Mouse (Mus musculus) hematopoietic stem cell, adult 5-6 weeks (primary cell): Measurements from ENCODE around the gene Gpatch4. TPM values are rescaled to one million over a fixed set of nuclear protein-coding genes. Genes with fewer than 3 reads are reported as not detected.

Experiments used
- ATAC-seq, 2 experiments: fragments of 125-278 bp in 1 of 2; replicated peaks in 1 of 2; 2 replicates each; pipeline ENCODE4 v1.8.0; 2016 to 2017; ENCODE audit warnings: inconsistent platforms in 2 of 2, mild to moderate bottlenecking in 2 of 2, moderate number of reproducible peaks in 2 of 2, low read depth in 1 of 2, moderate TSS enrichment in 1 of 2; ENCODE audit not compliant: low FRiP score in 2 of 2, poor library complexity in 2 of 2, severe bottlenecking in 2 of 2, insufficient read depth in 1 of 2, low TSS enrichment in 1 of 2
- total RNA-seq: library from RNA; stranded (forward); fragments of 172-1452, 232-1000 nt; gene quantifications from 2 replicates; pipeline ENCODE4 v1.2.3, GENCODE M21; 2017

The Gpatch4 gene
- total RNA-seq, 1 experiment from 2014 or later: 45.3 TPM

DNA sequence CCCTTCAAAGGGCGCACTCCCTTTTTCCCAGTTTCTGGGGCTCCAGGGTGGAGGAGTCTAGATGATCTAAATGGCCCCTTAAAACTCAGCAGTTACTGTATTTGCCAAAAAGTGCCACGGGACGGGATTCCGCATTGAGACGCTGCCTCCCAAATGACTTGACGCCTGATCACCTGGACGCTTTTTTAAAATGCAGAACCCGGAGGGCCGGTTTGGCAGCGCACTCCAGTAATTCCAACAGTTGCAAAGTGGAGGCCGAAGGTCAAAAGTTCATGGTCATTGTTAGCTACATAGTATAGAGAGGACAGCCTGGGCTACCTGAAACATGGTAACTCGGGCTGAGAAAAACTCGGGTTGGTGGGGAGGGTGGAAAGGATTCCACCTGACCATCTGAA lies 39.3 kb downstream of the Gpatch4 start:
- ATAC-seq: no peak

DNA sequence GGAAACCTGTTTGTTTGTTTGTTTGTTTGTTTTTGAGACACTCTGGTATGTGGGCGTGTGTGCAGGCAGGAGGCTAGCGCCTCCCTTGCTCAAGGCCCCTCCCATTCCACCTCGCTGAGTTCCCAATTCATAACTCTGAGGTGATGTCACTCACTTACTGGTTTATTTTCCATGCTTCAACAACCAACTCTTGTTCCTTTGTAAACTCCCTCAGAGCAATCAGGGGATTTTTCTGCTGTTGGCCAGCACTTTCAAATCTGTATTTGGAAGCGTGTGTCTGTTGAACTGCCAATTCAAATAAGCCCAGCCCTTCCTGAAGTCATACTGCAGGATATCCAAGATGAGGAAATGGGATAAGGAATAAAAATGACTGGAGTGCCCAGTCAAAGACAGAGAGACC lies 39.8 kb downstream of the Gpatch4 start:
- ATAC-seq: peak; percentile 24 to 34; a peak in 1 of 4 replicates

DNA sequence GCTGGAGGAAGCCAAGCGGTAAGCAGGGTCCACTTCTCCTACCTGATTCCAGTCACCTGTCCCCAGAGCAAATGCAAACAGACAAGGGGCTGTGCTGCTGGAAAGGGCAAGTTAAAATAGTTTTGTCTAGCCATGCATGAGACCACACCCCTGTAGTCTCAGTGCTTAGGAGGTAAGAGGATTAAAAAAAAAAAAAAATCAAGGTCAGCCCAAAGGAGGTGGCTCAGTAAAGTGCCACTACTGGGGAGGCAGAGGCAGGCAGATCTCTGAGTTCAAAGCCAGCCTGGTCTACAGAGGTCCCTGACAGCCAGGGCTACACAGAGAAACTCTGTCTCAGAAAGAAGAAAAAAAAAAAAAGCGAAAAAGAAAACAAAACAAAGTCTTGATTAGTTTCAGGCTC lies 41.1 kb downstream of the Gpatch4 start:
- no peak for ATAC-seq

DNA sequence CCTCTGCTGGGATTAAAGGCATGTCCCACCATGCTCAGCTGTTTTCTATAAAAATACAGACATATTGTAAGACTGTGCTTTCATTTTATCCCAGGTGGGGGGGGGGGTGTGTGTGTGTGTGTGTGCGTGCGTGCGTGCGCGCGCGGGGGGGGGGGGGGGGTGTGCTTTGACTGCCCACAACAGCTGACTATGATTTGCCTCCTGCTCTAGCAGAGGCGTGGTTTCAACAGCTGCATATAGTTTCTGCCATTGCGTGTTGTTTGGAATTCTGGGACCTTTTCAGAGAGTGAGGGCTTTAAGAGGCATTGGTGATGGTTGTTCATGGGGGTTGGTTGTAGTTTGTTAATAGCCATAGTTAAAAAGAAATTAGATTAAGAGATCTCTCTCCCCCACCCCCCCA lies 42.6 kb downstream of the Gpatch4 start:
- no peak for ATAC-seq

DNA sequence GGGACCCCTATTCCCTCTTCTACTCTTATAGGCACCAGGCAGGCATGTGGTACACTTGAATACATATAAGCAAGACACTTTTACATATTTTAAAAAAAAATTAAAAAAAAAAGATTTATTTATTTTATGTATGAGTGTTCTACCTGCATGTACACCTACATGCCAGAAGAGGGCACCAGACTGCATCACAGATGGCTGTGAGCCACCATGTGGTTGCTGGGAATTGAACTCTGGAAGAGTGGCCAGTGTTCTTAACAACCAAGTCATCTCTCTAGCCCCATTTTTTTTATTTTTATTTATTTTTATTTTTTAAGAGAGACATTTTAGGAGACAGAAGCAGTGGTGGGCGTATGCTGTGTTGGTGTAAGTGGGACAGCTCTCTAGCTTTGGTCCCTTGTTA lies 44.8 kb downstream of the Gpatch4 start:
- ATAC-seq: no peak

DNA sequence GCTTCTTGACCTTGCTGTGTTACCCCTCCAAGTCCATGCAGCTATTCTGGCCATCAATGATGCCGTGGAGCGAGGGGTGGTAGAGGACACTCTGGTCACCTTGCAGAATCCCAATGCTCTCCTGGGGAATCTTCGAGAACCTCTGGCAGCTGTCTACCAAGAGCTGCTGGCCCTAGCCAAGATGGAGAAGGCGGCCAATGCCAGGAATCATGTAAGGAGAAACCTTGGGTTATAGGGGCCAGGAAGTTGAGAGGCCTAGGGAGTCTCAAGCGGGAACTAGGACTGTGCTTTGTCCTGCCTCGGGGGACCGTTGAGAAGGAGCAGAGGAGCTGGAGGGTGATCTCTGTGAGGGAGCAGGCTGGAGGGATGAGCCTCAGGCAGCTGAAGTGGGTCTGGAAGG lies 47.2 kb downstream of the Gpatch4 start:
- ATAC-seq: no peak

DNA sequence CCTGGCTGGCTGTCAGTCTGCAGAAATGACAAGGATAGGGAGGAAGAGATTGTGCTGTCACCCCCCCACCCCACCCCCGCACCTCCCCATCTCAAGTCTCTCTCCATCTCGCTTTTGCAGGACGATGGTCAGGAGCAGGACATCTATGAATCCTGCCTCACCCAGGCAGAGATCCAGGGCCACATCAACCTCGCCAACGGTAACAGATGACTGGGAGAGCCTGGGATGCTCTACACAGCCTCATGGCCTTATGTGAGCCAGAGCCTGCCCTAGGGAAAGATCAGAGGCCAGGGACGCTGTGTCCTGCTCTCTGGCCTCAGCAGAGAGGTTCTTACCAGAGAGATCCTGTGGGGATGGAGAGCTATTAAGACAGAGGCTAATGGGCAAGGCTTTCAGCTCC lies 47.7 kb downstream of the Gpatch4 start:
- ATAC-seq: no peak

DNA sequence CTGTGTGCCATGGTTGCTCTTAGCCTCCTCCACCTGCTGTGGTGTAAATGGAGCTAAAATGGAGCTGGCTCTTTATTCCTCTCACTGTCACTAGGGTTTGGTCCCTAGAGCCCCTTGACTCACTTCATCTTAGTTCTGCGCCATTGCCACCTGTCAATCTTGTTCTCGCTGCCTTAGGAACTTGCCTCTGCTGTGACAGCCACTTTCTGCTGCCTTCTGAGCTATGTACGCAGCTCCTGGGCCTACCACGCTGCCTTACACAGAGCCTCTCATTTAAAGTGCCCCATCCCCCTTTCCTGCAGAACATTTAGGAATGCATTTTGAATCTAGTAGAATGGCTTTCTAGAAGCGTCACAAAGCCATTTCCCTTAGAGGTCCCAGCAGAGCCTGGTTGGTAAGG lies 51.2 kb downstream of the Gpatch4 start:
- no peak for ATAC-seq

DNA sequence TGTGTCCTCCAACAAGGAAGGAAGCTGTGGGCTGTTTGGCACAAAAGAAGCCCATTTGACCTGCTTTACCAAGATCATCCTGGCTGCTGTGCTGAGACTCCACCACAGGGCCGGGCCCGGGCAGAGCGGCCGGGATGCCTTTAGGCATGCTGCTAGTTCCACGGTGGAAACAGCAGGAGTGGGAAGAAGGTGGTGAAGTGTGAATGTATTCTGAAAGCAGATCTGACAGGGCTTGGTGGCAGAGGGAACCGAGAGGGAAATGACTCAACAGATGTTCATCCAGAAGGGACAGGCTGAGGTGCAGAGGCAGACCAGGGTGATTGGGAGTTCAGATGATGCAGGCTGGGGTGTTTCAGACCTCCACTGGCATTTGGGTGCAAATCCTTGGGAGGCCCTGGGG lies 54.8 kb downstream of the Gpatch4 start:
- ATAC-seq: peak; percentile 29 to 54

DNA sequence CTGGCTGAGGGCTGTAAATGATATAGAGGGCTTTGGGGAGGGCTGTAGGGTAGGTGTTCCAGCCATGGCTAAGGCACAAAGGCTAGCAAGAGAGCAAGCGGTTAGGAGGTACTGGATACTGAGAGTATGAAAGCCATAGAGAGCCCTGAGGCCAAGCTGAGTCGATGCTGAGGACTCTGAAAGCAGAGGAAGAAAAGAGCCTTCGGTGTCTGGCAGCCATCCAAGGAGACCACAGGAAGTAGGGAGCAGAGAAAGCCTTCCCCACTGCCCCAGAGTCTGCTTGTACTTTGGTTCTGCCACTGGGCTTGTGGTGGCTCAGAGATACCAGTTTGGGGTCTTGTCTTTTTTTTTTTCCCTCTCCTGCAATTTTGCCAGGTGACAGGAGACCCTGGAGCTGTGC lies 57.3 kb downstream of the Gpatch4 start:
- ATAC-seq: peak in 1 of 2 experiments; percentile 52; a peak in 2 of 4 replicates

DNA sequence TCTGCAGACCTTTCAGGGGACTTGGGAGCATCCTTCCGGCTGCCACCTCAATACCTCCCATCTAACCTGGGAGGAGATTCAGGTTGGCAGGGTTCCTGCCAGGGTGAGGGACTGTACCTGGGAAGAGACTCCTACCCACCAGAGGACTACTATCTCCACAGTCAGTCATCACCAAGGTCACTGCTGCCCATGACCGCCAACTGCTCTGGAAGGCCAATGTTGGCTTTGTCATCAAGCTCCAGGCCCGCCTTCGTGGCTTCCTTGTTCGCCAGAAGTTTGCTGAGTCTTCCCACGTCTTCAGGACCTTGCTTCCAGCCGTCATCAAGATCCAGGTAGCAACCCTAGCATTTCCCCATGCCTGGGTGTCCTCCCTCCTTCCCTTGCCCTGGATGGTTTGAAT lies 58.8 kb downstream of the Gpatch4 start:
- no peak for ATAC-seq

DNA sequence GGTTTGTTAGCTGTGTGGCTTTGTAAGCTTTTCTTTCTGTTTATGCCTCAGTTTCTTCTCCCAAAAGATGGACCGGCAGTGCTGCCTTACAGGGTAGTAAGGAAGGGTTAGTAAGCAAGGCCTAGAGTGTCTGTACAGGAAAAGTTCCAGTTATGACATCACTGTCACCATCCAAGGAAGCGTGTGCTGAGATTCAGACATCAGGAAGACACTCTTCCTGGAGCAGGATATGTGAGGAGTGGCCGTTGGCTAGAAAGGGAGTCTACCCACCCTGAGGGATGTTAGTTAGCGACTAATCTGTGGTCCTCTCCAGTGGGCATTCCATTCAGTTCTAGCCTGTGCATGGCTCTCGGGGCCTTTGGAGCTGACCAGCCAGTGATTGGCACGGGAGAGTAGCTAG lies 59.3 kb downstream of the Gpatch4 start:
- ATAC-seq: no peak

DNA sequence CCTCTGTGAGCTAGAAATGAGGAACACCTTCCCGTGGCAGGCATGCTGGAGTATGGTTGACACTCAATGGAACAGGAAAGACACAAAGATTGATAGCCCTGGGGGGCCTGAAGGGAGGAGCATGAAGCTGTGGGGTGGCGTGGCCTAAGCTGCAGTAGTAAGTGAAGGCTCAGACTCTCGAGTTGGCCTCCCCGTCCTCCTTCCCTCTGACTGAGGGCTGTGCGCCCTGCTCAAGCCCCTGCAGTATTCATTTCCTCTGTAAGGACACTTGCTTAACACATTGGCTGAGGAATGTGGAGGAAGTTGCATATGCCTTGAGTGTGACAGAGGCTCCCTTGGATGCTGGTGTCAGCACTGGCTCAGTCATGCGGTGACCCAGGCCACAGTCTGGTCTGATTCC lies 59.7 kb downstream of the Gpatch4 start:
- ATAC-seq: peak; percentile 44 to 52; a peak in 3 of 4 replicates

Other genes with a start within 250 kb of the Gpatch4 start
- not detected in 2 replicates for gene Ntrk1, start 247.9 kb upstream of the Gpatch4 start, total RNA-seq
- gene Insrr, start 246.2 kb upstream of the Gpatch4 start, total RNA-seq: 0.50 and 0.79 TPM in 2 replicates
- gene Pear1, start 218.8 kb upstream of the Gpatch4 start, total RNA-seq: 17.9 and 24.6 TPM in 2 replicates
- gene Sh2d2a, start 196.4 kb upstream of the Gpatch4 start, total RNA-seq: 0.44 and 0.74 TPM in 2 replicates
- 35.7 and 40.0 TPM in 2 replicates for gene Prcc, start 157.5 kb upstream of the Gpatch4 start, total RNA-seq
- gene Hdgf, start 136.8 kb upstream of the Gpatch4 start, total RNA-seq: 274 and 430 TPM in 2 replicates
- gene Mrpl24, start 123.6 kb upstream of the Gpatch4 start, total RNA-seq: 85.4 and 172 TPM in 2 replicates
- 52.1 and 61.4 TPM in 2 replicates for gene Isg20l2, start 112.8 kb upstream of the Gpatch4 start, total RNA-seq
- gene Rrnad1, start 112.4 kb upstream of the Gpatch4 start, total RNA-seq: 15.7 and 15.9 TPM in 2 replicates
- not detected in 2 replicates for gene Crabp2, start 94.4 kb upstream of the Gpatch4 start, total RNA-seq
- 0.35 and 0.88 TPM in 2 replicates for gene Nes, start 72.0 kb upstream of the Gpatch4 start, total RNA-seq
- not detected in 2 replicates for gene Bcan, start 42.9 kb upstream of the Gpatch4 start, total RNA-seq
- not detected in 2 replicates for gene Hapln2, start 15.5 kb upstream of the Gpatch4 start, total RNA-seq
- 37.1 and 45.2 TPM in 2 replicates for gene Naxe, start 15.4 kb downstream of the Gpatch4 start, total RNA-seq
- not detected in 2 replicates for gene Ttc24, start 35.2 kb downstream of the Gpatch4 start, total RNA-seq
- 12.1 and 15.8 TPM in 2 replicates for gene Iqgap3, start 38.9 kb downstream of the Gpatch4 start, total RNA-seq
- 31.1 and 33.3 TPM in 2 replicates for gene Mef2d, start 99.3 kb downstream of the Gpatch4 start, total RNA-seq
- gene Rhbg, start 211.6 kb downstream of the Gpatch4 start, total RNA-seq: 0.56 TPM in 1 of 2 replicates, not detected in the other
- gene Gm38392, start 244.1 kb downstream of the Gpatch4 start, total RNA-seq: not detected in 2 replicates